Mouse (Mus musculus) intestine, embryonic 15.5 days (tissue): ENCODE results near the gene Fbxo10. TPM values are rescaled to one million over a fixed set of nuclear protein-coding genes. Genes with fewer than 3 reads are reported as not detected.

ENCODE experiments used
- ATAC-seq: fragments of 200-750 bp; cut with Nextera tagmentation; 2 replicates; pipeline ENCODE4 v1.8.0; 2017; ENCODE audit warnings: moderate TSS enrichment, moderate library complexity
- H3K27ac ChIP-seq: fragments of 300-500 bp; sonication (generic); 2 replicates; pipeline ENCODE4 v1.5.1; 2015; ENCODE audit warnings: mild to moderate bottlenecking, inconsistent platforms
- H3K27me3 ChIP-seq: fragments of 300-500 bp; sonication (generic); replicated peaks from 2 replicates; pipeline ENCODE4 v1.6.1; 2015; ENCODE audit warnings: inconsistent platforms
- H3K36me3 ChIP-seq: fragments of 300-500 bp; sonication (generic); 2 replicates; pipeline ENCODE4 v1.6.1; 2015; ENCODE audit warnings: inconsistent platforms
- H3K4me1 ChIP-seq: fragments of 300-500 bp; sonication (generic); replicated peaks from 2 replicates; pipeline ENCODE4 v1.6.1; 2015; ENCODE audit warnings: inconsistent platforms
- H3K4me2 ChIP-seq: fragments of 300-500 bp; sonication (generic); replicated peaks from 2 replicates; pipeline ENCODE4 v1.6.1; 2015; ENCODE audit warnings: mild to moderate bottlenecking, inconsistent platforms
- H3K4me3 ChIP-seq: fragments of 300-500 bp; sonication (generic); replicated peaks from 2 replicates; pipeline ENCODE4 v1.5.1; 2015; ENCODE audit warnings: inconsistent platforms
- H3K9ac ChIP-seq: fragments of 300-500 bp; sonication (generic); 2 replicates; pipeline ENCODE4 v1.6.1; 2015; ENCODE audit warnings: inconsistent platforms
- H3K9me3 ChIP-seq: fragments of 300-500 bp; sonication (generic); 2 replicates; pipeline ENCODE4 v1.6.1; 2016; ENCODE audit warnings: inconsistent platforms
- WGBS: fragments of 180-500 bp; shearing (Covaris S2); methylation state at CpG from one replicate; pipeline ENCODE4 v1.1.7; 2015; 5-methylcytosine and 5-hydroxymethylcytosine counted together
- polyA plus RNA-seq: library from polyadenylated mRNA; unstranded; fragments of >200 nt; fragmentation: Nextera tagmentation; extraction: Ambion mirVana; gene quantifications from 2 replicates; pipeline ENCODE4 v1.2.1, GENCODE M21; 2015

Gene Fbxo10
- 8.2 and 9.4 TPM in 2 replicates for polyA plus RNA-seq

DNA sequence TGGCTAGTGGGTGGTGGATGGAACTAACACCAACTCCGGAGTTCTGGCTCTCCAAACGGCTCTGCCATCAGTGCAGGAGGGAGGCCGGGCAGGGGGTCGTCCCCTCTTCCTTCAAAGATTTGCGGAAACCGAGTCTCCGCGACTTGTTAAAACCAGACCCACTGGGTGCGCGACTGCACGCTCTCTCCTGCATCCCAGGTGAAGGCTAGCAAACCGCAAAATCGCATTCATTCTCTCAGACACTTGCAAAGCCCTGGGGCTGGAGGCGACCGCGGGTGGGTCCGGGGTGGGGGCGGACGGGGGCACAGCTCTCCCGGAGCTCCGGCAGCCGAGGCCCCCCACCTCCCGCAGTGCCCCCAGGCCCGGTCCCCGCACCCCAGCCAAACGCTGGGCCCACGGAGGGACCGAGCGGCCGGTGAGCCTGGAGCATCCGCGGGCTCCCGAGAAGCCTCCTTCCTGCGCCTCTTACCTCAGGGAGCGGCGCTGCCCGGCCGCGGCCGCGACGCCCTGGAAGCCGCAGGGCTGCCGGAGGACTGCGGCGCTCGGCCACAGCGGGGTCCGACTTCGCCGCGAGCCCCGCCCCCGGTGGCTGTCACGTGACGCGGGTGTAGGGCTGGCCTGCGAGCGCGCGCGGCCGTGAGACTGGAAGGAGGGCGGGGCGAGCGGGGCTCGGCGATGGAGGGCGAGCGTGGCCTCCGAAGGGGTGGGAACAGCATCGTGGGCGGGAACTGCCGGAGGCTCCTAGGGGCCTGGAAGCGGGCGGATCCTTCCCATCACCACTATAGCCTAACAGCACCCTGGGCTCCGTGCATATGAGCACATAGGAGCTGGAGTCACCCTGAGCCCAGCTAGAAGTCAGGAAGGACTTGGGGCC is at the start of gene Fbxo10:
Gene Fbxo10 (minus strand): TSS at position 584 of the 874 bp plus-strand sequence.
- H3K4me3 ChIP-seq: peak within 1 kb of the TSS; percentile 87
- H3K36me3 ChIP-seq: no peaks in the 10 kb centered on the region
- no peaks in the 10 kb centered on the region for H3K9me3 ChIP-seq
- H3K27me3 ChIP-seq: no peaks in the 10 kb centered on the region; the same call in 1 of the 2 replicates
- peak within 1 kb of the TSS; percentile 77 for H3K4me2 ChIP-seq
- peak within 1 kb of the TSS; percentile 93 for H3K9ac ChIP-seq
- ATAC-seq: peak; percentile 97
- H3K4me1 ChIP-seq: peaks cover 10% of the 10 kb centered on the region; the same call in 1 of the 2 replicates
- under 1% methylated on average over 74 of the region's 77 CpGs for WGBS
- H3K27ac ChIP-seq: peak within 1 kb of the TSS; percentile 72

DNA sequence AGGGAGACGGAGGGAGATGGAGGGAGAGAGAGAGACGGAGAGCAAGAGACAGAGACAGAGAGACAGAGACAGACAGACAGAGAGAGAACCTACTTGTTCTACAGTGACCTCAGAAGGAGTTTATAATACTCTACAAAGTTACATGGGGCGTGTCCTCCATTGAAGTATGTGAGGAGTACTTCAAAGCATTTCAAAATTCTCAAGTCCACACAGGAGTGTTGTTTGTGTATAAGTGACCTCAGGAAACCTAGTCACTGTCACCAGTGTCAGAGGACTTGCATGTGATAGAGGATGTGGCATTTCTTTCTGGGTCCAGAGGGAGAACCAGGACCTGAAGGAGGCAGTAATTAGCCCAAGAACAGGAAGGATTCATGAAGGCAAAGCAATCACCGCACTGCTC is 46.6 kb upstream of the Fbxo10 start:
- Histone ChIP-seq H3K4me3 (no peak overlapping the region), H3K9me3 (no peaks in the 10 kb centered on the region), H3K36me3 (no peaks in the 10 kb centered on the region), H3K27me3 (no peaks in the 10 kb centered on the region), H3K4me2 (no peak overlapping the region), H3K4me1 (no peaks in the 10 kb centered on the region), H3K9ac (no peak overlapping the region), H3K27ac (no peak overlapping the region)
- ATAC-seq: no peak
- 67% methylated on average over 4 of the region's 4 CpGs for WGBS

DNA sequence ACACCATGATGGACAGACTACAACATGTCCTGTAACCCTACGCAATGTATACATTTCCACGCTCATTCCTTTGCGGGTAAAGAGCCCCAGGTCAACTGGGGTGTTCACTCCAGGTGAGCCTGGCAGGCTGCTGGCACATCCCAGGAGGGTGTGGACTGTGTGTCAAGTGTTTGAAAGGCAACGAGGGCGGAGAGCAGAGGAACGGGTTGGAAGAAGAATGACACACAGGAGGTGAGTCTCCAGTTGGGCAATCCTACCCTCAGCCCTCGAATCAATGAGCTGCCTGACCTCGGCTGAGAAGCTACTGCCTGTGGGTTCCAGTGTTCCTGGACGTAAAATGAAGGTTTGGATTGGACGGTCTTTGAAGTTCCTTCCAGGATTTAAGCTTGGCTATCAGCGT is 36.9 kb upstream of the Fbxo10 start:
- Histone ChIP-seq H3K27me3 (no peaks in the 10 kb centered on the region), H3K36me3 (no peaks in the 10 kb centered on the region), H3K4me3 (no peak overlapping the region), H3K4me2 (no peak overlapping the region), H3K4me1 (no peaks in the 10 kb centered on the region), H3K9ac (no peak overlapping the region), H3K9me3 (no peaks in the 10 kb centered on the region), H3K27ac (no peak overlapping the region)
- WGBS: 83% methylated on average over 11 of the region's 11 CpGs
- ATAC-seq: no peak

DNA sequence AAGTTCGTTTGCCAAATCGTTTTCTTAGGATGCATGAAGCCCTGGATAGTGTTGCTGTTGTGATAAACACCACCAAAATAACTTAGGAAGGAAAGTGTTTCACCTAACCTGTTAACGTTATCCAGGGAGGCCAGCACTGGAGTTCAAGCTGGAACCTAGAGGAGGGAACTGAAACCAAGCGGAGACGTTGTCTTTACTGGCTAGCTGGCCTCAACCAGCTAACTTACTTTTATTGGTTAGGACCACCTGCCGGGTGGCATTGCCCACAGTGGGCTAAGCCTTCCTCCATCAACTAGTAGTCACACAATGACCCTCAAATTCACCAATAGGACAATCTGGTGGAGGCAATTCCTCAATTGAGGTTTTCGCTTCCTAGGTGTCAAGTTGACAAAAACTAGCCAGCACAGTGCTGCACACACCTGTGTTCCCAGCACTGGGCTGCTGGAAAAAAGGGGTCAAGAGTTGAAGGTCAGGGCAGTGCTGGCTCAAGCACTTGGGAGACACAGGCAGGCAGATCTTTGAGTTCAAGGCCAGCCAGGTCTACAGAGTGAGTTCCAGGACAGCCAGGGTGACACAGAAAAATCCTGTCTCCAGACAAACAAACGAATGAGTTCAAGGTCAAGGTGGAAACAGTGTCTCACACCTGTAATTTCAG is 24.2 kb upstream of the Fbxo10 start:
- no peak overlapping the region for H3K4me3 ChIP-seq
- peak overlapping the region; percentile 69; the same call in 1 of the 2 replicates for H3K4me2 ChIP-seq
- no peak for ATAC-seq
- H3K27ac ChIP-seq: no peak overlapping the region
- no peaks in the 10 kb centered on the region for H3K27me3 ChIP-seq
- no peak overlapping the region for H3K9ac ChIP-seq
- H3K36me3 ChIP-seq: 0 out of 2 replicates have a peak, but pooled peaks cover 7% of the 10 kb centered on the region
- peaks cover 14% of the 10 kb centered on the region; the same call in 1 of the 2 replicates for H3K4me1 ChIP-seq
- no peaks in the 10 kb centered on the region for H3K9me3 ChIP-seq
- 66% methylated on average over 8 of the region's 8 CpGs for WGBS

DNA sequence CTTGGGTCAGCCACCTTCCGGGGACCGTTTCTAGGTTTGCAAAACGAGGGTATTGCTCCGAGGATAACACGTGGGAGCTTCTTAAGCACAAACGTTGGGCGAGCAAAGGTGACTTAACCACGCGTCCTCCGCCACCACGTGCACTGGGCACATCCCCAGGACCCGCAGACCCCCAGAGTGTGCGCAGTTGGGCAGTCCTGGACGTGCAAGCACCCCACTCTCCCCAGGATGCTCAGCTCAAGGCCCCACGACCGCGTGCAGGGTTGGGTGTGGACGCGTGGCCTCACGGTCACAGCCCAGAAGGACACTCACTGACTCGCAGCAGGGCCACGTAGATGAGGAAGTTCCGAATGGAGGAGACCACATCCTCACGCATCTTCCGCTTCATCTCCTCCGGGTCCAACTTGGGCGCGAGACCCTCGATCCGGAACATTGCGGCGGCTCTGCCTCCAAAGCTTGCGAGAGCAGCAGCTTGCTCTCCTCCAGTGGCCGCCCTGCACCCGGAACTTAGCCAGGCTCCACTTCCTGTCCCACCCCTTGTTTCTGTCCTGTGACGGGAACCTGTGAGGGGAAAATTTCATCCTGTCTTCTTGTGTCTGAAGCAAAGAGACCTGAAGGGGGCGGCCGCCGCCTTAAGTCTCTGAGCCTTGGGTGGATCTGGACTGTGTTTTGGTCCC is 23.3 kb upstream of the Fbxo10 start, which contains the start of gene Tomm5:
Gene Tomm5 (minus strand): TSS at position 514 of the 677 bp plus-strand sequence.
- Histone ChIP-seq H3K27me3 (no peaks in the 10 kb centered on the region), H3K36me3 (0 out of 2 replicates have a peak, but pooled peaks cover 9% of the 10 kb centered on the region), H3K4me3 (peak within 1 kb of the TSS; percentile 95), H3K27ac (peak within 1 kb of the TSS; percentile 64), H3K9me3 (no peaks in the 10 kb centered on the region), H3K9ac (peak within 1 kb of the TSS; percentile 97), H3K4me1 (peaks cover 14% of the 10 kb centered on the region; the same call in 1 of the 2 replicates), H3K4me2 (peak within 1 kb of the TSS; percentile 69)
- ATAC-seq: peak; percentile 97
- WGBS: under 1% methylated on average over 39 of the region's 39 CpGs

DNA sequence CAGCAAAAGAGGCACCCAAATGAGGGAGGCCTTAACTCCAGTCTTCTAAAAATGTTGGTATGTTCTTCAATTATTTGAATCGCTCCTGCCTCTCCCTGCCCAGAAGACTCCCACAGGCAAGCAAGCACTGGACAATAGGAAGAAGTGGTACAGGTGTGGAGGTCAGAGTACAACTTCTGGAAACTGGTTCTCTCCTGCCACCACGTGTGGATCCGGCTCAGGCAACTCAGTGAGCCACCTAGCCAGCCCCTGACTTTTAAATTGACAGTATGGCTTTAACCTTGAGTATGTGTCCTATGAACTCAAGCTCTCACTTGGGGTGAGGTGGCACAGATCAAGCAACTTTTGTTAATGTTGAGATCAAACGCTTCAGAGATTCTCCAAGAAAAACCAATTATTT is 22.7 kb upstream of the Fbxo10 start:
- Histone ChIP-seq H3K9ac (peak overlapping the region; percentile 97), H3K27ac (peak overlapping the region; percentile 64), H3K4me2 (peak overlapping the region; percentile 69), H3K27me3 (no peaks in the 10 kb centered on the region), H3K4me3 (peak overlapping the region; percentile 95), H3K9me3 (no peaks in the 10 kb centered on the region), H3K36me3 (0 out of 2 replicates have a peak, but pooled peaks cover 12% of the 10 kb centered on the region), H3K4me1 (peaks cover 14% of the 10 kb centered on the region; the same call in 1 of the 2 replicates)
- ATAC-seq: peak; percentile 67
- WGBS: 4% methylated on average over 4 of the region's 4 CpGs

DNA sequence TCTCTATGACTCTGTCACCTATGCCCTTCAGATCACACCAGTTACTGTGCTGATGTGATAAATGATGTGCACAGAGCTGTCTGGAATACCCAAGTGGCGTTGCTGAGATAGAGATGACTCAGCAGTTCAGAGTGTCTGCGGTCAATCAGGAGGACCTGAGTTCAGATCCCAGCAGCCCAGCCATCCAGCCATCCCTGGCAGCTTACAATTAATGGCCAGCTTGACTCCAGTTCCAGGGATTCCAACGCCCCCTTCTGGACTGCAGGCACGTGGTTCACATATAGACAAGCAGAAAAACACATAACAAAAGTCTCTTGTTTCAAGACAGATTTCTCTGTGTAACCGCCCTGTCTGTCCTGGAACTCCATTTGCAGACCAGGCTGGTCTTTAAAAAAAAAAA is 22.0 kb upstream of the Fbxo10 start:
- Histone ChIP-seq H3K9ac (no peak overlapping the region), H3K27me3 (no peaks in the 10 kb centered on the region), H3K4me1 (peaks cover 14% of the 10 kb centered on the region; the same call in 1 of the 2 replicates), H3K4me3 (peak overlapping the region; percentile 95), H3K27ac (no peak overlapping the region), H3K36me3 (0 out of 2 replicates have a peak, but pooled peaks cover 12% of the 10 kb centered on the region), H3K4me2 (peak overlapping the region; percentile 69), H3K9me3 (no peaks in the 10 kb centered on the region)
- WGBS: 66% methylated on average over 5 of the region's 5 CpGs
- ATAC-seq: no peak

DNA sequence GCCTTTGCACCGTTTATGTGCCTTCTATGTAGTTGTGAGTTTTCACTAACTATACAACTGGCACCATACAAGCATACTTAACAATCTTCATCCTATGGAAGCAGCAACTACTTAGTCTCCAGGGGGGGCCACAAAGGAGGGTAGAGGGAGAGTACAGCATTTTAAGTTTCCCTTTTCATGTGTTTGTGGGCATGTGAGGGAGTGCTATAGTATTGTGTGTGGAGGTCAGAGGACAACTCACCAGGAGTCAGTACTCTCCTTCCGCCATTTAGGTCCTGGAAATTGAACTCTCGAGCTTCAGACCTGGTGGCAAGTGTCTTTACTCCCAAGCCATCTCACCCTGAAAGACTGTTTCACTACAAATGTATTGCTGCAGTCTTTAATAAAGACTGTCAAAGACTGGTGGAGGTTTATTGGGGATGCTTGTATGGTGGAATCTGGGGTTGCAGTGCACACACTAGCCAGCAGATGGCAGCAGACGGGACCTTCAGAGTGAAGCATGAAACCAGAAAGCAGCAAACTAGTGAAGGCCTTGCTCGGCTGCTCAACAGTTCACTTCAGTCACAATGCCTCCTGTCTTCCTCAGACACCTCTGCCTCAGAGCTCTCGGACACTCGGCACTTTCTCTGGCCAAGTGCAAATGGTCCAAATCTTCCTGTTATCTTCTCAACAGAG is 12.9 kb upstream of the Fbxo10 start:
- 0 out of 2 replicates have a peak, but pooled peaks have one; percentile 6 for ATAC-seq
- no peaks in the 10 kb centered on the region for H3K27me3 ChIP-seq
- H3K4me1 ChIP-seq: no peaks in the 10 kb centered on the region

DNA sequence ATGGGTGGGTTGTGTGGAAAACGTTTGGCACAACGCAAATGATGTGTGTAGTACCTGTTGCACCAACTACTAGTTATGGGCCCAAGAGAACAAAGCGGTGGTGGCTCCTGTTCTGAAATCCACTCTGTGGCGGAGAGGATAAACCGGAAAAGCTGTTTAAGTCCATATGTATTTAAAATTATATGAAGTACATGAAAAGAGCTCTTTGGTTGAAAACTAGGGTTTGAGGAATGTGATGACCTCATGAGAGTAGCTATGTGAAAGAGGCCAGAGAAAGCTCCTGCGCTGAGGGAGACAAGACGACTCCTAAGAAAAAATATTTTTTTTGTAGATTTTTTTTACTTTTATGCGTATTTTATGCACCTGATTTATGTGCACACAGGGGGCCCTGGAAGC is 489 bp upstream of the Fbxo10 start:
- Histone ChIP-seq H3K9me3 (no peaks in the 10 kb centered on the region), H3K4me2 (peak overlapping the region; percentile 77), H3K36me3 (no peaks in the 10 kb centered on the region), H3K9ac (no peak overlapping the region), H3K4me1 (peaks cover 10% of the 10 kb centered on the region; the same call in 1 of the 2 replicates), H3K27ac (peak overlapping the region; percentile 52), H3K27me3 (no peaks in the 10 kb centered on the region; the same call in 1 of the 2 replicates), H3K4me3 (peak overlapping the region; percentile 87)
- WGBS: 32% methylated on average over 8 of the region's 8 CpGs
- ATAC-seq: peak; percentile 21

More for the DNA sequence above, 12.9 kb upstream of the Fbxo10 start:
- Histone ChIP-seq H3K27ac (no peak overlapping the region), H3K36me3 (no peaks in the 10 kb centered on the region), H3K4me3 (no peak overlapping the region), H3K4me2 (no peak overlapping the region), H3K9me3 (no peaks in the 10 kb centered on the region), H3K9ac (no peak overlapping the region)
- 26% methylated on average over 7 of the region's 7 CpGs for WGBS

DNA sequence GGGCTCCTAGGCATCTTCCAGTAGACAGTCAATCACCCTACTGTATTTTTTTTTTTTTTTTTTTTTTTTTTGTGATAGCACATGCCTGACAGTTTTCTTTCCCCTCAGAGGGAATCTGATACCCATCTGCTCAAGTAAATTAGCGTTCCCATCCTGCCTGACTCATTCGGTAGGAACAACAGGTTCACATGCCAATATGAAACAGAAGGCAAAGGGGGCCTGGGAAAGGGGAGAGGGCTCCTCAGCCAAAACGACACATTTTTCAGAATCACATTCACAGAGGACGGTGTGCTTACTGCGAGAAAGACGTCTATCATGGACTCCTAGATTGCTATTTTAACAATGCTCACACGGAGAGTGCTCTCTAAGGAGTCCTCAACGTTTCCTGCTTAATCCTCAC is 917 bp downstream of the Fbxo10 start:
- Histone ChIP-seq H3K4me1 (peaks cover 10% of the 10 kb centered on the region; the same call in 1 of the 2 replicates), H3K27ac (no peak overlapping the region), H3K27me3 (no peaks in the 10 kb centered on the region; the same call in 1 of the 2 replicates), H3K9ac (peak overlapping the region; percentile 93; the same call in 1 of the 2 replicates), H3K36me3 (no peaks in the 10 kb centered on the region), H3K9me3 (no peaks in the 10 kb centered on the region), H3K4me3 (peak overlapping the region; percentile 87), H3K4me2 (peak overlapping the region; percentile 77)
- no peak for ATAC-seq
- 5% methylated on average over 8 of the region's 8 CpGs for WGBS

DNA sequence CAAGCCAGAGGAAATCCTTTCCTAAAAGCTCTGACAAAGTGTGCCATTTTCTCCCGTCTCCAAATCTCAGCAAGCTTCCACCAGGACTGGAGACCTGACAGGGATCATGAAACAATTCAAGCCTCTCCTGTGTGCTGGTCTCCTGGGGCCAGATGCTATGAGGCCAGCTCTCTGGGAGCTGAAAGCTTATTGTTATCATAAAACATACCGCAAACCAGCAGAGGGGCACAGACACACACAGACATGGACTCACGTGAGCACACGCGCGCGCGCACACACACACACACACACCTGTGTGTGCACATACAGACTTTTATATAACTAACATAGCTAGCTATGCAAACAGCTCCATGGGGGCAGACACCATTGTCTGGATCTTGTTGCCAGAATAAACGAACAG is 1.5 kb downstream of the Fbxo10 start:
- no peak overlapping the region for H3K9ac ChIP-seq
- H3K4me3 ChIP-seq: no peak overlapping the region
- no peak for ATAC-seq
- H3K4me1 ChIP-seq: peaks cover 10% of the 10 kb centered on the region; the same call in 1 of the 2 replicates
- H3K27ac ChIP-seq: no peak overlapping the region
- H3K4me2 ChIP-seq: peak overlapping the region; percentile 77
- no peaks in the 10 kb centered on the region for H3K9me3 ChIP-seq
- no peaks in the 10 kb centered on the region for H3K27me3 ChIP-seq
- H3K36me3 ChIP-seq: no peaks in the 10 kb centered on the region
- 69% methylated on average over 9 of the region's 9 CpGs for WGBS
